Mouse (Mus musculus): ENCODE data around the gene Gstm5.

- no peak for TF ChIP-seq CTCF (conservative IDR thresholded peaks at IDR 0.05; ENCODE audit: insufficient read depth, insufficient read length, low read depth, low read length)
- TF ChIP-seq POLR2A (IDR thresholded peaks at IDR 0.05; ENCODE audit: low read depth, low read length), result no peak
Measured at GRCm38 (mm10) chr3:107846835-107847234, 48.8 kb upstream of the Gstm5 start.

Data from kidney, adult 2 months (tissue).